Mouse (Mus musculus) testis, adult 2 months (tissue): ENCODE results near the gene Guca2a. TPM values are rescaled to one million over a fixed set of nuclear protein-coding genes. Genes with fewer than 3 reads are reported as not detected.
A peak's percentile ranks its signal among the peaks of the same experiment; 100 is the strongest.

ENCODE experiments used
- H3K27ac ChIP-seq: fragments of 200-500 bp; 2 replicates; pipeline ENCODE4 v1.5.1; 2012; ENCODE audit warnings: low read depth, low read length; ENCODE audit not compliant: control insufficient read depth, insufficient read depth
- H3K27me3 ChIP-seq: fragments of 200-500 bp; 2 replicates; pipeline ENCODE4 v1.6.1; 2012; ENCODE audit warnings: mild to moderate bottlenecking, low read length, moderate library complexity; ENCODE audit not compliant: control insufficient read depth, insufficient read depth
- H3K36me3 ChIP-seq: fragments of 200-500 bp; 2 replicates; pipeline ENCODE4 v1.6.1; 2012; ENCODE audit warnings: mild to moderate bottlenecking, low read length; ENCODE audit not compliant: control insufficient read depth, insufficient read depth
- H3K4me1 ChIP-seq: fragments of 200-500 bp; 2 replicates; pipeline ENCODE4 v1.6.1; 2012; ENCODE audit warnings: low read length; ENCODE audit not compliant: control insufficient read depth, insufficient read depth
- H3K4me3 ChIP-seq: fragments of 200-500 bp; 2 replicates; pipeline ENCODE4 v1.5.1; 2012; ENCODE audit warnings: low read depth, mild to moderate bottlenecking, low read length, moderate library complexity, mixed read lengths; ENCODE audit not compliant: control insufficient read depth
- CTCF ChIP-seq: fragments of 200-500 bp; IDR thresholded peaks from 2 replicates; pipeline ENCODE4 v1.5.1; 2012; ENCODE audit warnings: low read depth, mild to moderate bottlenecking, inconsistent platforms, low read length, moderate library complexity; ENCODE audit not compliant: control insufficient read depth, insufficient read depth, insufficient replicate concordance
- POLR2A ChIP-seq: fragments of 200-500 bp; IDR thresholded peaks from 2 replicates; pipeline ENCODE4 v1.6.1; 2012; ENCODE audit warnings: low read depth, mild to moderate bottlenecking, inconsistent platforms, low read length, moderate library complexity; ENCODE audit not compliant: control insufficient read depth
- polyA plus RNA-seq: library from polyadenylated mRNA; depleted of rRNA; stranded (reverse); fragments of >200 nt; gene quantifications from 2 replicates; pipeline ENCODE4 v1.2.3, GENCODE M21; 2012

Gene Guca2a
- polyA plus RNA-seq, 1 experiment, result 0.78 TPM

DNA sequence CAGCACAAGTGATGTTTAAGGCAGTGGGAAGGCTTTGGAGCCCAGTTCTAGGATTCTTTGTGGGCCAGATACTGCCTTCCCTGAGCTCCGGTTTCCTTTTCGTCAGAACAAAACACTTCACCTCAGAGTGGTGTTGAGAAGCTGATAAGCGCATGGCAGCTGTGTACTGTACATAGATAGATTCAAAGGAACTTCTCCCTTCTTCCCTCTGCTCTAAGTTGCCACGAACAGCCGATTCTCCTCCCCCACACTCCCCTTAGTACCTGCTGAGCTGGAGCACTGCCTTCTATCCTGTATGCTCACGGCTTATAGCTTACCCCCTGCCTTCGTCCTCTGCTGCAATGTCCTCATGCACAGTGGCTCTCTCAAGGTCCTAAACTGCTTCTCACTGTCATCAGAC lies 4.8 kb upstream of the Guca2a start:
- Histone ChIP-seq H3K27me3 (no peaks in the 10 kb centered on the region), H3K4me1 (no peaks in the 10 kb centered on the region), H3K4me3 (no peak overlapping the region), H3K36me3 (peaks cover 2% of the 10 kb centered on the region; the same call in 1 of the 2 replicates), H3K27ac (no peak overlapping the region)
- TF ChIP-seq CTCF (no peak), POLR2A (no peak)

DNA sequence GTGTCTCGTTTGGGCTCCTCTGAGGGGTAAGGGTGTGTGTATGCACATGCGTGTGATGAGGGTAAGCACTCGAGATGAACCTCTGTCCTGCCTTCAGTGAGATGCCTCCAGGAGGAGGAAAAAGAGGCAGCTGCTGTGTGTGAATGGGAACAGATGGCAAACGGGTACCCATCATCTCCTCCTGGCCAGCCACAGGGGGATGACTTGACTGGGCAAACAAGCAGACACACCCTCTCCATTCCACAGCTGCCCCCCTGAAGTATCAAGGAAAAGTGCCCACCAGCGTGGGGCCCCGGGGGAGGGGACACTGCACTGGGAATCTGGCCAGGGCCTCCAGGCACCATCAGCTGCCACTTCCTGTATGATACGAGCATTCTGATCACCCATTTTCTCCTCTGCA lies 4.2 kb upstream of the Guca2a start:
- H3K4me1 ChIP-seq, result peaks cover 2% of the 10 kb centered on the region; the same call in 1 of the 2 replicates

DNA sequence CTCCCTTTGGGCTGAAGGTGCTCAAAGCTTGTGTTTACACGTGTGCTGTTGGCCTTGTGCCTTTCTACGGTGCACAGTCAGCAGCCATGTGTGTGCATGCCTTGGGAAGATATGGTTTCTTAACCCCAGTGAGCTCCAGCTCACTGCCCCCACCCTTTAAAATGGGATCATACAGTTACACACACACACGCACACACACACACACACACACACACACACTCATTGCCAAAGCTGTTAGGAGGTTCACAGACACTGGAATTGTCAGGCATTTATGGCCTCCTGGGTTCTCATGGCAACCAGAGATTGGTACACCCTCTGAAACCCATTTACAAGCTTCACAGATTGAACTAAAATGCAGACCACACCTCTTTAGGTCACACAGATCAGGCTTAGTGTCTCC lies 3.6 kb upstream of the Guca2a start:
- no peaks in the 10 kb centered on the region for H3K27me3 ChIP-seq
- H3K36me3 ChIP-seq, result peaks cover 2% of the 10 kb centered on the region; the same call in 1 of the 2 replicates
- no peak for TF ChIP-seq POLR2A
- TF ChIP-seq CTCF, result no peak
- peaks cover 5% of the 10 kb centered on the region; the same call in 1 of the 2 replicates for H3K4me1 ChIP-seq
- H3K4me3 ChIP-seq, result no peak overlapping the region
- H3K27ac ChIP-seq, result no peak overlapping the region

More for the DNA sequence above, 4.2 kb upstream of the Guca2a start:
- TF ChIP-seq POLR2A (no peak), CTCF (no peak)
- no peaks in the 10 kb centered on the region for H3K27me3 ChIP-seq
- H3K27ac ChIP-seq, result no peak overlapping the region
- H3K36me3 ChIP-seq, result peaks cover 2% of the 10 kb centered on the region; the same call in 1 of the 2 replicates
- no peak overlapping the region for H3K4me3 ChIP-seq

- no peak overlapping the region for H3K4me3 ChIP-seq
- no peak overlapping the region for H3K27ac ChIP-seq
- H3K4me1 ChIP-seq, result peaks cover 8% of the 10 kb centered on the region; the same call in 1 of the 2 replicates
- TF ChIP-seq CTCF, result no peak
- no peak for TF ChIP-seq POLR2A
- no peaks in the 10 kb centered on the region for H3K27me3 ChIP-seq
- no peaks in the 10 kb centered on the region; the same call in 1 of the 2 replicates for H3K36me3 ChIP-seq
These were observed 2.4 kb upstream of the Guca2a start for GRCm38 (mm10) chr4:119634908-119635660.

DNA sequence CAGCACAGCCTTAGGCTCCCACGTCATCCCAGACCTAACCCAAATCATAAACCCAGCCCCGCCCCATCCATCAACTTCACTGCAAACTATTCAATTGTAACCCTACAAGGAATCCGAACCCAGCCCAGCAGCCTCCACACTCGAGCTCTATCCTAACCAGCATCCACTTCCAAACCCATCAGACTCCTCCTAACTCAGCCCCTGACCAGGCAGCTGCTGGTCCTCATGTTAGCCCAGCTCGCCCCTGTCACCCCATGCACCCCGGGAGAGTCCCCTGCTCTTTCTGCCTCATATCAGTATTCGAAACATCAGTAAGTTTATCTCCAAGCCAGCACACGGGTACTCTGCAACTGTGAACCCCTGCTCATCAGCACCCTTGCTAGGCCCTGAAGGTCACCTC lies 1.8 kb upstream of the Guca2a start:
- TF ChIP-seq CTCF, result no peak
- TF ChIP-seq POLR2A, result no peak
- H3K36me3 ChIP-seq, result no peaks in the 10 kb centered on the region
- peaks cover 8% of the 10 kb centered on the region; the same call in 1 of the 2 replicates for H3K4me1 ChIP-seq
- no peak overlapping the region for H3K27ac ChIP-seq
- no peaks in the 10 kb centered on the region for H3K27me3 ChIP-seq
- H3K4me3 ChIP-seq, result no peak overlapping the region

DNA sequence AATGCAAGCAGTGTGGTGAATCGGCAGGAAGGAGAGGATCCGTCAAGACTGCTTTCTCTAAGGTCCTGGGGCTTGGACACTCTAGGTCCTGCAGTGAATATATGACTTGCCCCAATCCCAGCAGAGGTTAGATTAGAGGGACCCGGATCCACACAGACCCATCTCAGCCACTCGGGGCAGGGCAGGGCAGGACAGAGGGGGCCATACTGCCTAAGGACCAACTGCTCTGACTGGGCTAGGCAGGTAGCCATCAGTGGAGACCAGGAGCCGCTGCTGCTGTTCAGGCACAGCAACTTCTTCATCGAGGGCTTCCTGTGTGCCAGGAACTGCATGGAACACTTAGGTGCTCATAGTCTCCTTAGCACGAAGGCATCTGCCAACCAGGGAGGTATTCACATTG lies 773 bp upstream of the Guca2a start:
- no peak overlapping the region for H3K4me3 ChIP-seq
- H3K4me1 ChIP-seq, result peaks cover 8% of the 10 kb centered on the region; the same call in 1 of the 2 replicates
- no peaks in the 10 kb centered on the region for H3K36me3 ChIP-seq
- no peak overlapping the region for H3K27ac ChIP-seq
- TF ChIP-seq CTCF, result no peak
- no peak for TF ChIP-seq POLR2A
- no peaks in the 10 kb centered on the region for H3K27me3 ChIP-seq

DNA sequence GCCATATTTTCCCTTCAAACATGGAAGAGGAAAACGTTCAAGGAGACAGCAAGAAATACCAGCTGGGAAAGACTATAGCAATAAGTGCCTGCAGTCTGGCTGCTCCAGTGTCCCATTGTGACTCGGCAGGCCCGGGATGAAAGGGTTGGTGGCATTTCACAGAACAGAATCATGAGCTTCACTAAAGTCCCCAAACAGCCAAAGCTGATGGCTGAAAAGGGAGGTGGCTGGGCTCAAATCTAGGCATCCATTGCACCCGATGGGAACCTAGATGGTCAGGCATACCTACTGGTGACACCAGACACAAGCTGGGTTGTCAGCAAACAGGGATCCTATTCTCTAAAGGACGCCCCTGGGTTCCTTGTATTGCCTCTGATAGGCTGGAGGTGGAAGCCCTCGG lies 442 bp downstream of the Guca2a start:
- no peak overlapping the region for H3K27ac ChIP-seq
- no peak for TF ChIP-seq POLR2A
- TF ChIP-seq CTCF, result no peak

DNA sequence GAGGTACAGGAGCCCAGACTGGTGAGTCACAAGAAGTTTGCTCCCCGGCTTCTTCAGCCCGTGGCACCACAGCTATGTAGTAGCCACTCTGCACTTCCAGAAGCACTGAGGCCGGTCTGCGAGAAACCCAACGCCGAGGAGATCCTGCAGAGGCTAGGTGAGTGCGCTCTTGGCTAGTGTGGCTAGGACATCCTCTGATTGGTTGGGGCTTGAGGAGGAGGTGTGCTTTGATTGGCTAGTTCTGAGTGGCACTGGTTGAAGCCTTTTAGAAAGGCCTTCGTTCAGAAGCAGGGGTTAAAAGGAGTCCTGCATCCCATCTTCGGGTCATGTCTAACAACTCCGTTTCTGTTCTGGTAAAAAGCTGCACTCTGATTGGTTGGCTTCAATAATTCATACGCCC lies 1.2 kb downstream of the Guca2a start:
- Histone ChIP-seq H3K27me3 (no peaks in the 10 kb centered on the region), H3K4me3 (peak overlapping the region; percentile 28), H3K4me1 (peaks cover 8% of the 10 kb centered on the region; the same call in 1 of the 2 replicates), H3K27ac (no peak overlapping the region), H3K36me3 (no peaks in the 10 kb centered on the region)
- TF ChIP-seq CTCF (no peak), POLR2A (no peak)

More for the DNA sequence above, 442 bp downstream of the Guca2a start:
- H3K4me3 ChIP-seq, result no peak overlapping the region; the same call in 1 of the 2 replicates
- H3K36me3 ChIP-seq, result no peaks in the 10 kb centered on the region
- peaks cover 8% of the 10 kb centered on the region; the same call in 1 of the 2 replicates for H3K4me1 ChIP-seq
- H3K27me3 ChIP-seq, result no peaks in the 10 kb centered on the region
